Mouse (Mus musculus) heart, postnatal 0 days (tissue): Measurements from ENCODE around the gene Cox10. TPM values are rescaled to one million over a fixed set of nuclear protein-coding genes. Genes with fewer than 3 reads are reported as not detected.
A peak's percentile ranks its signal among the peaks of the same experiment; 100 is the strongest.

Experiments
- ATAC-seq: fragments of 200-750 bp; cut with Nextera tagmentation; 2 replicates; pipeline ENCODE4 v1.8.0; 2017; ENCODE audit warnings: low read depth, moderate number of reproducible peaks, moderate library complexity; ENCODE audit not compliant: insufficient read depth
- DNase-seq: peaks from one replicate; pipeline ENCODE4 v3.0.0-alpha.2; 2016; ENCODE audit warnings: low spot score
- H3K27ac ChIP-seq: fragments of 300-500 bp; sonication (generic); 2 replicates; pipeline ENCODE4 v1.5.1; 2014; ENCODE audit warnings: low read depth, mild to moderate bottlenecking
- H3K27me3 ChIP-seq: fragments of 300-500 bp; sonication (generic); 2 replicates; pipeline ENCODE4 v1.6.1; 2014; ENCODE audit warnings: low read length, mixed read lengths; ENCODE audit not compliant: control insufficient read depth, insufficient read depth
- H3K36me3 ChIP-seq: fragments of 300-500 bp; sonication (generic); replicated peaks from 2 replicates; pipeline ENCODE4 v1.6.1; 2014; ENCODE audit warnings: low read length, mixed read lengths; ENCODE audit not compliant: control insufficient read depth, insufficient read depth
- H3K4me1 ChIP-seq: fragments of 300-500 bp; sonication (generic); 2 replicates; pipeline ENCODE4 v1.6.1; 2014; ENCODE audit warnings: antibody characterized with exemption; ENCODE audit not compliant: control insufficient read depth, insufficient read depth
- H3K4me2 ChIP-seq: fragments of 300-500 bp; sonication (generic); 2 replicates; pipeline ENCODE4 v1.6.1; 2014; ENCODE audit warnings: low read depth, mild to moderate bottlenecking, low read length, moderate library complexity
- H3K4me3 ChIP-seq: fragments of 300-500 bp; sonication (generic); 2 replicates; pipeline ENCODE4 v1.5.1; 2014; ENCODE audit warnings: low read depth, low read length
- H3K9ac ChIP-seq: fragments of 300-500 bp; sonication (generic); replicated peaks from 2 replicates; pipeline ENCODE4 v1.6.1; 2014; ENCODE audit warnings: low read depth, low read length, mixed read lengths
- H3K9me3 ChIP-seq: fragments of 300-500 bp; sonication (generic); replicated peaks from 2 replicates; pipeline ENCODE4 v1.6.1; 2016; ENCODE audit warnings: low read length; ENCODE audit not compliant: control insufficient read depth
- CTCF ChIP-seq: IDR thresholded peaks from 2 replicates; pipeline ENCODE4 v1.5.1; 2016; ENCODE audit warnings: antibody characterized with exemption, control low read depth, low read depth
- EP300 ChIP-seq: IDR thresholded peaks from 2 replicates; pipeline ENCODE4 v1.6.1; 2016; ENCODE audit warnings: antibody characterized with exemption, low read depth
- WGBS: fragments of 180-500 bp; shearing (Covaris S2); extraction: QIAGEN DNeasy Blood & Tissue Kit; methylation state at CpG from one replicate; pipeline ENCODE4 v1.1.7; 2014; 5-methylcytosine and 5-hydroxymethylcytosine counted together
- polyA plus RNA-seq: library from polyadenylated mRNA; unstranded; fragments of >200 nt; fragmentation: Nextera tagmentation; extraction: Ambion mirVana; gene quantifications from 2 replicates; pipeline ENCODE4 v1.2.1, GENCODE M21; 2015
- total RNA-seq: library from RNA; depleted of rRNA; stranded (reverse); fragments of >200 nt; gene quantifications from 2 replicates; pipeline ENCODE4 v1.2.3, GENCODE M21; 2014; ENCODE audit warnings: low replicate concordance

Cox10 gene
- total and polyA plus RNA-seq, 2 experiments from 2014 or later = 31.2 to 54.3 TPM

GRCm38 (mm10) chr11:63953887-63954286 lies 125.4 kb downstream of the Cox10 start:
- H3K27me3 ChIP-seq = no peaks in the 10 kb centered on the region; the same call in 1 of the 2 replicates
- H3K36me3 ChIP-seq = no peaks in the 10 kb centered on the region
- no peak overlapping the region for H3K9ac ChIP-seq
- H3K9me3 ChIP-seq = no peaks in the 10 kb centered on the region
- TF ChIP-seq EP300 (no peak), CTCF (no peak)
- no peak for ATAC-seq
- no peak overlapping the region for H3K27ac ChIP-seq
- DNase-seq = no peak
- H3K4me3 ChIP-seq = no peak overlapping the region
- 82% methylated on average over 2 of the region's 2 CpGs for WGBS
- H3K4me2 ChIP-seq = no peak overlapping the region
- 0 out of 2 replicates have a peak, but pooled peaks cover 5% of the 10 kb centered on the region for H3K4me1 ChIP-seq

- WGBS = 47% methylated on average over 4 of the region's 4 CpGs
These were observed 126.5 kb downstream of the Cox10 start for GRCm38 (mm10) chr11:63952743-63953191.

GRCm38 (mm10) chr11:63951831-63952631 lies 127.2 kb downstream of the Cox10 start:
- H3K4me2 ChIP-seq = peak overlapping the region; percentile 51
- DNase-seq (no peak), ATAC-seq (peak; percentile 53; the same call in 1 of the 2 replicates)
- no peaks in the 10 kb centered on the region; the same call in 1 of the 2 replicates for H3K27me3 ChIP-seq
- TF ChIP-seq EP300 (no peak), CTCF (no peak)
- peaks cover 9% of the 10 kb centered on the region for H3K4me1 ChIP-seq
- WGBS = 11% methylated on average over 19 of the region's 19 CpGs
- no peak overlapping the region for H3K9ac ChIP-seq
- no peak overlapping the region for H3K27ac ChIP-seq
- H3K36me3 ChIP-seq = no peaks in the 10 kb centered on the region
- H3K4me3 ChIP-seq = peak overlapping the region; percentile 15; the same call in 1 of the 2 replicates
- H3K9me3 ChIP-seq = no peaks in the 10 kb centered on the region

More at GRCm38 (mm10) chr11:63952743-63953191, 126.5 kb downstream of the Cox10 start:
- no peaks in the 10 kb centered on the region for H3K9me3 ChIP-seq
- ATAC-seq (no peak), DNase-seq (no peak)
- TF ChIP-seq CTCF (no peak), EP300 (no peak)
- 0 out of 2 replicates have a peak, but pooled peaks cover 5% of the 10 kb centered on the region for H3K4me1 ChIP-seq
- no peak overlapping the region for H3K4me3 ChIP-seq
- no peak overlapping the region for H3K9ac ChIP-seq
- no peak overlapping the region for H3K4me2 ChIP-seq
- H3K36me3 ChIP-seq = no peaks in the 10 kb centered on the region
- no peaks in the 10 kb centered on the region; the same call in 1 of the 2 replicates for H3K27me3 ChIP-seq
- no peak overlapping the region for H3K27ac ChIP-seq

GRCm38 (mm10) chr11:63948371-63948770 lies 130.9 kb downstream of the Cox10 start:
- no peak for ATAC-seq
- H3K4me2 ChIP-seq = no peak overlapping the region

GRCm38 (mm10) chr11:63947024-63947423 lies 132.2 kb downstream of the Cox10 start:
- no peaks in the 10 kb centered on the region for H3K27me3 ChIP-seq
- no peak overlapping the region for H3K4me3 ChIP-seq
- 11% methylated on average over 2 of the region's 2 CpGs for WGBS
- H3K4me1 ChIP-seq = peaks cover 8% of the 10 kb centered on the region
- TF ChIP-seq EP300 (no peak), CTCF (no peak)
- no peak overlapping the region for H3K9ac ChIP-seq
- no peaks in the 10 kb centered on the region for H3K9me3 ChIP-seq
- no peaks in the 10 kb centered on the region for H3K36me3 ChIP-seq
- DNase-seq = peak; percentile 35
- no peak; the same call in 1 of the 2 replicates for ATAC-seq
- H3K4me2 ChIP-seq = no peak overlapping the region
- peak overlapping the region; percentile 0; the same call in 1 of the 2 replicates for H3K27ac ChIP-seq

More at GRCm38 (mm10) chr11:63948371-63948770, 130.9 kb downstream of the Cox10 start:
- WGBS = 89% methylated on average over 11 of the region's 11 CpGs
- TF ChIP-seq EP300 (no peak), CTCF (no peak)
- Histone ChIP-seq H3K9me3 (no peaks in the 10 kb centered on the region), H3K27ac (no peak overlapping the region), H3K36me3 (no peaks in the 10 kb centered on the region), H3K4me3 (no peak overlapping the region), H3K4me1 (peaks cover 13% of the 10 kb centered on the region), H3K9ac (no peak overlapping the region), H3K27me3 (no peaks in the 10 kb centered on the region)
- no peak for DNase-seq
